Mouse (Mus musculus) forebrain, embryonic 10.5 days (tissue): ENCODE data around the gene Hsd3b4. TPM values are rescaled to one million over a fixed set of nuclear protein-coding genes. Genes with fewer than 3 reads are reported as not detected.
"Not testable (repeated sequence)": the region's sequence is repeated elsewhere in the genome, so short reads cannot be mapped to it uniquely, and the experiment has no call there.

Experiments used
- DNase-seq: peaks from one replicate; pipeline ENCODE4 v3.0.0-alpha.2; 2017; ENCODE audit warnings: low spot score; ENCODE audit errors: extremely low spot score
- H3K27ac ChIP-seq: fragments of 300-500 bp; sonication (generic); 2 replicates; pipeline ENCODE4 v1.5.1; 2016; ENCODE audit warnings: mild to moderate bottlenecking
- H3K27me3 ChIP-seq: fragments of 300-500 bp; sonication (generic); 2 replicates; pipeline ENCODE4 v1.6.1; 2016; ENCODE audit warnings: mild to moderate bottlenecking; ENCODE audit not compliant: poor library complexity, severe bottlenecking
- H3K36me3 ChIP-seq: fragments of 300-500 bp; sonication (generic); replicated peaks from 2 replicates; pipeline ENCODE4 v1.6.1; 2016; ENCODE audit warnings: mild to moderate bottlenecking, moderate library complexity
- H3K4me1 ChIP-seq: fragments of 300-500 bp; sonication (generic); 2 replicates; pipeline ENCODE4 v1.6.1; 2016
- H3K4me3 ChIP-seq: fragments of 300-500 bp; sonication (generic); 2 replicates; pipeline ENCODE4 v1.5.1; 2016; ENCODE audit warnings: mild to moderate bottlenecking, moderate library complexity
- H3K9me3 ChIP-seq: fragments of 300-500 bp; sonication (generic); 2 replicates; pipeline ENCODE4 v1.6.1; 2016; ENCODE audit warnings: mild to moderate bottlenecking, moderate library complexity
- WGBS: fragments of 180-500 bp; shearing (Covaris S2); methylation state at CpG from one replicate; pipeline ENCODE4 v1.1.7; 2016; 5-methylcytosine and 5-hydroxymethylcytosine counted together
- polyA plus RNA-seq: library from polyadenylated mRNA; unstranded; fragments of >200 nt; fragmentation: Nextera tagmentation; extraction: Ambion mirVana; gene quantifications from 2 replicates; pipeline ENCODE4 v1.2.1, GENCODE M21; 2016

Hsd3b4 gene
- polyA plus RNA-seq, 1 experiment from 2014 or later, result not detected

- WGBS, result 71% methylated on average over 1 of the region's 2 CpGs
These were observed 41.0 kb downstream of the Hsd3b4 start for GRCm38 (mm10) chr3:98469323-98469722.

GRCm38 (mm10) chr3:98457026-98457425 is 53.3 kb downstream of the Hsd3b4 start, which contains the start of gene Gm4450:
Gm4450 (minus strand) TSS chr3:98457126.
- not testable (repeated sequence) for H3K9me3 ChIP-seq, DNase-seq, H3K36me3 ChIP-seq, H3K27me3 ChIP-seq, H3K27ac ChIP-seq, H3K4me3 ChIP-seq, H3K4me1 ChIP-seq
- 100% methylated on average over 1 of the region's 1 CpGs for WGBS

More at GRCm38 (mm10) chr3:98469323-98469722, 41.0 kb downstream of the Hsd3b4 start:
- not testable (repeated sequence) for H3K4me1 ChIP-seq, H3K4me3 ChIP-seq, H3K36me3 ChIP-seq, H3K9me3 ChIP-seq, H3K27me3 ChIP-seq, DNase-seq, H3K27ac ChIP-seq

- not testable (repeated sequence) for H3K27ac ChIP-seq, H3K27me3 ChIP-seq, H3K36me3 ChIP-seq, H3K4me3 ChIP-seq, H3K9me3 ChIP-seq, DNase-seq, H3K4me1 ChIP-seq
- 78% methylated on average over 5 of the region's 5 CpGs for whole genome bisulfite sequencing
These were observed 56.5 kb downstream of the Hsd3b4 start for GRCm38 (mm10) chr3:98453786-98454185.

Other genes with a start within 250 kb of the Hsd3b4 start
- gene Hmgcs2, start 230.1 kb downstream of the Hsd3b4 start, polyA plus RNA-seq, result 0.50 and 0.57 TPM in 2 replicates
- 402 and 436 TPM in 2 replicates for gene Phgdh, start 170.5 kb downstream of the Hsd3b4 start, polyA plus RNA-seq
- 7.1 and 7.5 TPM in 2 replicates for gene Zfp697, start 128.1 kb downstream of the Hsd3b4 start, polyA plus RNA-seq
- gene Gm4450, start 53.4 kb downstream of the Hsd3b4 start, polyA plus RNA-seq, result not detected in 2 replicates
- not detected in 2 replicates for gene Gm10681, start 78.3 kb upstream of the Hsd3b4 start, polyA plus RNA-seq
- not detected in 2 replicates for gene Hsd3b5, start 119.7 kb upstream of the Hsd3b4 start, polyA plus RNA-seq
- gene Hsd3b2, start 214.0 kb upstream of the Hsd3b4 start, polyA plus RNA-seq, result not detected in 2 replicates